Mouse (Mus musculus) ES-Bruce4 (cell line): Measurements from ENCODE around the gene Fryl.

Source experiments
- CTCF ChIP-seq: IDR thresholded peaks from one replicate; pipeline ENCODE4 v1.8.1; 2011; ENCODE audit warnings: low read depth, low read length
- EP300 ChIP-seq: IDR thresholded peaks from 2 replicates; pipeline ENCODE4 v1.6.1; 2011; ENCODE audit warnings: low read depth, low read length; ENCODE audit not compliant: insufficient read depth
- POLR2A ChIP-seq: IDR thresholded peaks from one replicate; pipeline ENCODE4 v1.8.1; 2011; ENCODE audit warnings: low read length; ENCODE audit not compliant: insufficient read depth

DNA sequence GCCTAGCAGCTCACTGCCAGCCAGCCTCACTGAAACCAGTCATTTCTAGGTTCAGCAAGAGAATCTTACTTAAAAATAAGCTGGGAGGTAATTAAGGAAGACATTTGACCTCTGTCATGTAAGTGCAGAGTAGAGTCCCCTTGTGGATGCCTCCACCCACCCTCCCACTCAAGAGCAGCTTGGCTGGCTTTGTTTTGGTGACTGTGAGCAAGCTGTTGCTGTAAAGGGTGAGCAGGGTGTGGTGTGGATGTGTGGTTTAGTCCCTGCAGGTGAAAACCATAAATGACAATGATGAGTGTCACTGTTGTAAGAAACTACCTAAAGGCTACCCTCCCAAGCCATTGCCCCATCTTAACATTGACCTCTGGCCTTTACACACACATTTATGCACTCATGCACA lies 104.2 kb downstream of the Fryl start:
- TF ChIP-seq POLR2A (no peak), CTCF (no peak), EP300 (0 out of 2 replicates have a peak, but pooled peaks have one; percentile 25)
